Mouse (Mus musculus) left cerebral cortex, adult 2 months (tissue): ENCODE measurements around the gene Eml4. TPM values are rescaled to one million over a fixed set of nuclear protein-coding genes. Genes with fewer than 3 reads are reported as not detected.

Experiments used
- DNase-seq, 2 experiments: peaks; one replicate each; pipeline ENCODE4 v3.0.0; 2021 to 2022; ENCODE audit warnings: low spot score in 2 of 2, mixed read lengths in 1 of 2; ENCODE audit errors: extremely low spot score in 1 of 2
- H3K27ac ChIP-seq: fragments of 200-600 bp; 2 replicates; pipeline ENCODE4 v1.8.1; 2022
- H3K4me3 ChIP-seq: fragments of 200-600 bp; 2 replicates; pipeline ENCODE4 v1.8.1; 2022
- CTCF ChIP-seq: fragments of 200-600 bp; IDR thresholded peaks from 2 replicates; pipeline ENCODE4 v1.8.1; 2022; ENCODE audit warnings: antibody characterized with exemption, mild to moderate bottlenecking, moderate library complexity
- intact Hi-C: fragments of 180-260 bp; cut with DNase I; formaldehyde crosslinking; loops from one replicate; pipeline ENCODE4 v1.15.1; 2025
- total RNA-seq, 2 experiments: library from RNA; stranded (reverse); gene quantifications; 2 replicates each; pipeline ENCODE4 v1.2.3; 2021

Eml4 gene
- total RNA-seq, 2 experiments from 2014 or later: 23.2 to 24.2 TPM

DNA sequence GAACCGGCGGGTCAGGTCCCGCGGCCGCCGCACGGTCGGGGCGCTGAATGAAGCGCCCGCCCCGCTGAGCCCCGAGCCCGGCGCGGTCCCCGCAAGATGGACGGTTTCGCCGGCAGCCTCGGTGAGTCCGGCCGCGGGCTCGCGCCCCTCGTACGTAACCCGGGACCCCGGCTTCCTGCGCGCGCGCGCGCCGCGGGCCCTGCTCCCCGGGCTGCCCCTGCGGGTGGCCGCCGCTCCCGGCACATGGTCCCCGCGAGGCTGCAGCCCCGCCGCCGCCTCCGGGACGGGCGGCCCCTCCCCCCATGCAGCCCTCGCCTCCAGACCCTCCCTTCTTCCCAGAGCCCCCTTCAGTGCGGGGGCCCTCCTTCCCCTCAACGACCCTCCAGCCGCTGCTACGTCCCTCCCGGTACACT is 394 bp downstream of the Eml4 start:
- peak in 1 of 2 experiments; percentile 15 for DNase-seq
- peak overlapping the region; percentile 76 for H3K4me3 ChIP-seq
- peak overlapping the region; percentile 75 for H3K27ac ChIP-seq
- no peak for TF ChIP-seq CTCF
- intact Hi-C loops: loop anchor here (2.0 to 5.0 kb wide), 2 partner anchors 74 to 461 kb away; no protein-coding TSS in a partner anchor

DNA sequence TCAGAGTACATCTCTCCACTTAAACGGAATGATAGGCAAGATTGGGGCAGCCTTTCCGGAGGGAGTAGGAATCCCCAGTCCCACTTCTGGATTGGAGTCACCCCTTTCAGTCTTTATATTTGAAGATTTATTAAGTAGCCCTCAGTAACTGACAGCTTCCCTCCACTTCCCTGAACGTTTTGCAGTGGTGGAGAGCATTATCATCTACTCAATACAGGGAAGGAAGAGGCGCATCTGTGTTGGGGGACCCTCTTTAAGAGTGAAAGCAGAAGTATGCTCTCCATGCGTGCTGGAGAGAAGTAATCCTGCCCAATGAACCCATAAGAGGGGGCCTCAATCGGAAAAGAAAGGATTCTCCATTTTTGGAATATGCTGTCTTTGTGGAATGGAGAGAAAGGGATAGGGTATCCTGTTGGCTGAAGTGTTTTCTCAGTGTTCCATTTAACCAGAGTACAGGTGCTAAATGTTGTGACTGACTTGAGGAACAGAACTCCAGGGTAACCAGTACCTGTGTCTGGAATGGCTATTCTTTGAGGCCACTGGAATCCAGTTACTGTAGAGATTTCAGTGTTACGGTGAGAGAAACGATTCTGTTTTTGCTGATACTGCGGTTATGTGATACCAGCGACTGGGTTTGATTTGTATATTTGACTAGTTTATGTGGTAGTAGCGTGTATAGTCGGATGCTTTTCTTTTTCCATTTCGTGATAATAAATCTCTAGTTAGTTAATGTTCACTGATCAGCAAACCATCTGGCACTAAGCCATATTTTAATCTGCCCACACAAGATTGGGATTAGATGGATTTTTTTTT is 1.1 kb downstream of the Eml4 start:
- Histone ChIP-seq H3K27ac (peak overlapping the region; percentile 75; the same call in 1 of the 2 replicates), H3K4me3 (peak overlapping the region; percentile 76)
- intact Hi-C loops: loop anchor here (2.0 to 5.0 kb wide), 2 partner anchors 75 to 460 kb away; no protein-coding TSS in a partner anchor
- no peak for TF ChIP-seq CTCF
- no peak for DNase-seq

DNA sequence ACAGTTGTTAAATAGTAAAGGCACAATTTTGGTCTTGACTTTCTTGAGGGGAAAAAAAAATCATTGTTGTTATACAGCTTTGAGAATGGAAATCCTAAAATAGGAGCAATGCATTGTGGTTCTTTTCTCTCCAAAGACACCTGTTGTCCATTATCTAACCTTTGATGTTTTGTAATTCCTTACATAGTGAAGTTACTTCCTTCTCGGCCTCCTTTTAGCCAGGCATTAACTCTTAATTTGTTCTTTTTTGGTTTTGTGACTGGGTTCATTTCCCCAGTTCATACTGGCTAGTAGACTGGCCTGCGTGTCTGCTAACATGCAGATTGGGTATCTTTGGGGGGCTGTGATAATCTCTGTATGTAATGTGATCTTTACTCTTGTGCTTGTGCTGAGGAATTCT is 1.7 kb downstream of the Eml4 start:
- no peak for TF ChIP-seq CTCF
- Histone ChIP-seq H3K27ac (no peak overlapping the region), H3K4me3 (peak overlapping the region; percentile 76)
- no peak for DNase-seq
- intact Hi-C loops: loop anchor here (5.0 kb wide), 1 partner anchor 460 kb away; no protein-coding TSS in a partner anchor

DNA sequence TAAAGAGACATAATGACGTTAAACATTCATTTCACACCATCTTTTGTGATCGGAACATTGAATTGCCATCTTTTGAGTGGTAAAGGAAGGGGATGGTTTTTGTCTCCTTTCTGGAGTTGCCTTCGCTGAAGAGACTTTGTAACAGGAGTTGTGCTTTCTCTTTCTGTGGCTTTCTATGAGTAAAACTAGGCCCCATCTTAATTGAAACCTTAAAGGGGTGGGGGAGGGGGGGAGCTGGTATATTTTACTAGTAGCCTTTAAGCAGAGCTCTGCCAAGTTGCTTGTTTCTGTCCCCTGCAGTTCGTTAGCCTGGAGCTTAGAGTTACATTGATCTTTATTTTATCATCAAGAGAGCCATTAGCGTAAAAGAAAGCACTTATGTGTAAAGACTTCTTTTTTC is 2.3 kb downstream of the Eml4 start:
- DNase-seq: no peak
- Histone ChIP-seq H3K4me3 (peak overlapping the region; percentile 76; the same call in 1 of the 2 replicates), H3K27ac (no peak overlapping the region)
- intact Hi-C loops: loop anchor here (5.0 kb wide), 1 partner anchor 459 kb away; no protein-coding TSS in a partner anchor
- TF ChIP-seq CTCF: no peak

DNA sequence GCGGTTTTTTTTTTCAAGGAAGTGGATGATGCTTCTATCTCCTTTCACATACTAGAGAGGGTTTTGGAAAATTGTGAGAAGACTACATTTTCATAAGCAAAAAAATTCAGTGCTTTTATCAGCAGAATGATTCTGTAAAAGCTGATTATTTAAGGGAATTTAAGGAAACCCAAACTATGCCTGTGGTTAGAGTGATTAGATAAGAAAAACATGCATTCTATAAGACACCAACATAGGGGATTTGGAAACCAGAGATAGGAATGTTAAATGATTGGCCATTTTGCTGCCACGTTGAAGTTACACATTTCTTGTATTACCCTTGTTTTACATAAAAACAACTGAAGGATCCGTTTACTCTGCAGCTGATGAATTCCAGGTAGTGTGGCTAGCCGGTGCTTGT is 2.7 kb downstream of the Eml4 start:
- Histone ChIP-seq H3K27ac (no peak overlapping the region), H3K4me3 (no peak overlapping the region)
- intact Hi-C loops: loop anchor here (5.0 kb wide), 1 partner anchor 459 kb away; no protein-coding TSS in a partner anchor
- DNase-seq: no peak
- TF ChIP-seq CTCF: no peak

DNA sequence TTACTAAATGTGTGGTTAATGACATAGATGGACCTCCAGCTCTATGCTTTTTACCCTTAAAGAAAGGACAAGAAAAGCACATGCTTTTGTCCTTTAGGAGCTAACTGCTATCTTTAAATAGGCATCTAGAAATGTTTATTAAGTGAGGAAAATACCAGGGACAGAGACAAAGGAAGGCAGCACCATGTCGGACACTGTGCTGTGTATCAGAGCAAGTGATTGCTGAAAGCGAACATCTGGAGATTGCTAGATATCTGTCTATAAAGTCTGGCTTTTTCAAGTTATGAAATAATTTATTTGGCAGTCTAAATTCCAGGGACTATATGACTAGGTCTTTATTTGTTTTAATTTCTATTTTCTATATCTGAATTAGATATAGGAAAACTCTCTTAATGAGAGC is 4.8 kb downstream of the Eml4 start:
- no peak for TF ChIP-seq CTCF
- Histone ChIP-seq H3K4me3 (no peak overlapping the region), H3K27ac (no peak overlapping the region)
- intact Hi-C loops: no loop called here
- DNase-seq: no peak

DNA sequence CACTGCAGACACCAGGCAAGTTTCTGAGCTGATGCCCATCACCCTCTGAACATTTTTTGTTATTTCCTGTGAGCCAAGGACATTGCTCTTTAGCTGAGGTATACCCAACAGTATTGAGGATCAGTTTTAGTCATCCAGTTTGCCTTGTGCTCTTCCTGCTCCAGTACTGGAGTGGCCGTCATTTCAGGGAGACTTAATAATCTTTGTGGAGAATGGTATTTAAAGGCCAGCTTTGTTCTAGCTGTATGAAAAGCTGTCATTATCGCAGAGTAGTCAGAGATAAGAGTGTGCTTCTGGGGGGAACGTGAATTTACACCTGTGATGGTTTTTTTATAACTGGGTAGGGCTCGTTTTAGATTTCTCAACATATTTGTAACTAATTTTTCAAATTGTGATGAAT is 9.2 kb downstream of the Eml4 start:
- Histone ChIP-seq H3K4me3 (no peak overlapping the region), H3K27ac (no peak overlapping the region)
- TF ChIP-seq CTCF: no peak
- intact Hi-C loops: no loop called here
- DNase-seq: no peak

DNA sequence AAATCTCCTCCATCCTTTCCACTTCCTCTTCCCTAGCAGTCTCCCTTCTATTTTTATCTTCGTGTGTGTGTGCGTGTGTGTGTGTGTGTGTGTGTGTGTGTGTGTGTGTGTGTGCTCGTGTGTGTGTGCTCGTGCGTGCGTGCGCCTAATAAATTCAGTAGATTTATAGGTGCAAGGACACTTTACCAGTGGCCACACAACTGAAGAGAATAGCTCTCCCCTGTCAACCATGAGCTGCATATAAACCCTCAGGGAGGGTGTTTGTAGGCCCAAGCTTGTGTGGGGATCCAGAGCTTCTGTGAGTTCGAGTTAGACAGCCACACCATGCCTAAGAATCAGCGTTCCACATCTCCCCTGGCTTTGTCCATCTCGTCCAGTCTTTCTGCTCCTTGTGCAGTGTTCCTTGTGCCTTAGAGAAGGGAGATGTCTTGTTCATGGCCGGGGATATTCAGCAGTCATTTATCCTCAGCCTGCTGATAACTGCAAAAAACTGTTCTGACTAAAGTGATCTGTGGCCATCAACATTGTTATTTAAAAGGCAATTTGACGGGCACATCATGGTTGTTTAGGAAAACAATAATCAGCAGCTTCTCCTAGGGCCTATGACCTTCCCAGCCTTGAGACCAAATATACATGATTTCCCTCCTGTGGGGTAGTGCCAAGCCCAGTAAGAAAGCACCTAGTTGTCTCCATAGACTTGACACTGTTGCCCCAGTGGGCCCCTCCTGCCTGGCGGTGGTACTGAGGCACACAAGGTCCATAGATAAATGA is 10.2 kb downstream of the Eml4 start:
- DNase-seq: no peak
- no peak for TF ChIP-seq CTCF
- no peak overlapping the region for H3K4me3 ChIP-seq
- intact Hi-C loops: no loop called here
- no peak overlapping the region for H3K27ac ChIP-seq

DNA sequence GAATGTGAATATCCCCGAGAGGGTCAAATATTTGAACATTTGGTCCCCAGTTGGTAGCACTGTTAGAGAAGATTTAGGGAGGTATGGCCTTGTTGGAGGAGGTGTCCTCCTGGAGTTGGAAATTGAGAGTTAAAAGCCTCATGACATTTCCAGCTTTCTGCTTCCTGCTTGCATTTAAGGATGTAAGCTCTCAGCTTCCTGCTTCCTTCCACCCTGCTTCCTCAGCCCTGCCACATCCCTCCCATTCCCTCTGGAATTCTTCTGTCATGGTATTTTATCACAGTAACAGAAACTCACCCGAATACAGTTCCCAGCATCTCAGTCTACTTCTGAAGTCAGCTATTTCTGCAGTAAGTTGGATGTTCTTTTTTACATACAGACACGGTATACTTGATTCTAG is 12.3 kb downstream of the Eml4 start:
- intact Hi-C loops: no loop called here
- DNase-seq: no peak
- TF ChIP-seq CTCF: no peak
- no peak overlapping the region for H3K4me3 ChIP-seq
- H3K27ac ChIP-seq: no peak overlapping the region

DNA sequence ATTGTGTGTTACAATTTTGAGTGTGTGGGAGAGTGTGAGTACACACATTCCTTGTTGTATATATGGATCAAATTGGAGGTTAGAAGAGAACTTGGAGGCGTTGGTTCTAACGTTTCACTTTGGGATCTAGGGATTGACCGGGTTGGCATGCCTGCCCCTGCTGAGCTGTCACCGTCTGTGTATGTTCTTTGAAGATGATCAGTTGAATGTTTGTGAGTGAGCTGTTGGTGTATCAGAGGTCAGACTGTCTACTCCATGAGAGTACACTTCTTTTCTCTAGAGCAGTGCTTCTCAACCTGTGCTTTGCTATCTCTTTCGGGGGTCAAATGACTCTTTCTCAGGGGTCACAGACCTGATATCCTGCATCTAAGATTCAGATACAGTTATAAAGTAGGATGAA is 13.6 kb downstream of the Eml4 start:
- no peak overlapping the region for H3K4me3 ChIP-seq
- no peak overlapping the region for H3K27ac ChIP-seq
- intact Hi-C loops: no loop called here
- TF ChIP-seq CTCF: no peak
- no peak for DNase-seq

DNA sequence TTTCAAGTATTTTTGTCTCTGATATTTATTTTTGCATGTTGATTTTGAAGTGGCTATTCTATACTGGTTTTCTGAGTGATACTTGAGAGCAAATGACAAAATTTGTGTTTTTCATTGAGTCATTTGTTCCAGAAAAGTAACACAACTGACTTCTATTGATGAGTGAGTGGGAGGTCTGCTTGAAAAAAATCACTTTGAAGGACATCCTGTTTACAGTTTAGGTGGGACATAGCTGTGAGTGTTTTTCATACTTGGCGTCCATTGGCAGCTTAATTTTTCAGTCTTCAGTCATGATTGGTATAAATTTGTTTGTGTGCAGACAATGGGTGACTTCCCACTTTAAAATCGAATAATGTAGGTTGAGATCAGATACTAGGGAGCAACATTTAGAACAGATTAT is 14.4 kb downstream of the Eml4 start:
- TF ChIP-seq CTCF: no peak
- Histone ChIP-seq H3K27ac (no peak overlapping the region), H3K4me3 (no peak overlapping the region)
- intact Hi-C loops: no loop called here
- DNase-seq: no peak
